Mouse (Mus musculus) urinary bladder, postnatal 10 days (tissue): ENCODE measurements around the gene Kcnj15.

Source experiments
- DNase-seq: peaks from one replicate; pipeline ENCODE4 v3.0.0; 2022; ENCODE audit warnings: low spot score

Kcnj15 gene

DNA sequence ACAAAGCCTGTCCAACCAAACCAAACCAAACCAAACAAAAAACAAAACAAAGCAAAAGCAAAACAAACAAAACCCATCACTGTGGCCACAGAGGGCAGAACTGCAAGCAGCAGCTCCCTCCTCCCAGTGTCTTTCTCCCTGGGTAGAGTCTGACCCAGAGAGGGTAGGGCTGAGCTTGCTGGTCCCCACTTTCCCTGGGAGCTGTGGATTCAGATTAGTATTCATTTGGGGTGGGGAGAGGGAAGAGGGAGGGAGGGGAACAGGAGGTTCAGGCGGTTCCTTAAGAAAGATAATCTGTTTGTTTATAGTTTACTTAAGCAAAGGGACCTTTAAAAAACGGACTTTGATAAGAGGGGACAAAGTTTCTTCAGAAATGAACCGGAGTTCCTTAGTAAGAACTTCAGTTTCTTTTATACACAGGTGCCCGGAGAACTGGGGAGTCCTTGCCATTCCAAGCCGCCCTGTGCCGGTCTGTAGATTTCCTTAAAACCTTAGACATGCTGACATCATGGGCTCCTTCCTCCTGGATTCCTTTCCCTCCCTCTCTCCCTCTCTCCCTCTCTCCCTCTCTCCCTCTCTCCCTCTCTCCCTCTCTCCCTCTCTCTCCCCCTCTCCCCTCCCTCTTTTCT lies at the start of gene Kcnj15:
Kcnj15 (plus strand) TSS at position 293 of the 629 bp plus-strand sequence.
- DNase-seq = no peak

DNA sequence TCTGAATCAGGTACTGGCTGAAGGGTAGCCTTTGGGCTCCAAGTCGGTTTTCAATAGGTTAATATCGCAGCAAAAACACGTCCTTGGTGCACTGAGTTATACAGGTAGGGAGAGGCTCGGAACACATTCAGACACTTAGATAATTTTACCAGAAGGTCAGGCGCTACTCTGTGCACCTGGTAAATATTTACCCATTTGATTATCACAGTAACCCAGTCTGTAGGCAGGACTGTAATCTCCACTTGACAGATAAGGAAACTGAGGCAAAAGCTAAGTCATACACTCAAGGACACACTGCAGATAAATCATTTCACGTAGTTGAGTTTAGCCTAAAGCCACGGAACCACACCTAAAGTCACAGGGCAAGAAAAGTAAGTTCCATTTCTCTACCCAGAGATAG lies 49.1 kb upstream of the Kcnj15 start:
- no peak for DNase-seq

DNA sequence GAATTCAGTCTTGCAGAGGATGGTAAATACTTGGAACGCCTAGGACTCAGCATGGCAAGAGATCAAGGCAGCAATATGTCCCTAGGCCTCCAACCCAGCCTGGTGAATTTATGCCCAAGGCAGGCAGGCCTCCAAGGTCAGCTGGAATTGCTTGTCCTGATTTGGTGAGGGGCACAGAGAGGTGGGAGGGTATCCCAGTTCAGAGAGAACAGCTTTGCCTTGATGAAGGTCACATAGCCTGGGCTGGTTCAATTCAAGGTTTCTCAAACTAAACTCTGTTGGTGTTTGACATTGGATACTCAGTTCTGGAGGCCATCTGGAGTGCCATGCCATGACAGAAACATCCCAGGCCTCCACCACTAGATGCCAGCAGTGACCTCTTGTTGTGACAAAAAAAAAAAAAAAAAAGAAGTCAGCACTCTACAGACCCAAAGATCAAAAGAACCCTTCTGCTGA lies 48.3 kb upstream of the Kcnj15 start:
- no peak for DNase-seq

DNA sequence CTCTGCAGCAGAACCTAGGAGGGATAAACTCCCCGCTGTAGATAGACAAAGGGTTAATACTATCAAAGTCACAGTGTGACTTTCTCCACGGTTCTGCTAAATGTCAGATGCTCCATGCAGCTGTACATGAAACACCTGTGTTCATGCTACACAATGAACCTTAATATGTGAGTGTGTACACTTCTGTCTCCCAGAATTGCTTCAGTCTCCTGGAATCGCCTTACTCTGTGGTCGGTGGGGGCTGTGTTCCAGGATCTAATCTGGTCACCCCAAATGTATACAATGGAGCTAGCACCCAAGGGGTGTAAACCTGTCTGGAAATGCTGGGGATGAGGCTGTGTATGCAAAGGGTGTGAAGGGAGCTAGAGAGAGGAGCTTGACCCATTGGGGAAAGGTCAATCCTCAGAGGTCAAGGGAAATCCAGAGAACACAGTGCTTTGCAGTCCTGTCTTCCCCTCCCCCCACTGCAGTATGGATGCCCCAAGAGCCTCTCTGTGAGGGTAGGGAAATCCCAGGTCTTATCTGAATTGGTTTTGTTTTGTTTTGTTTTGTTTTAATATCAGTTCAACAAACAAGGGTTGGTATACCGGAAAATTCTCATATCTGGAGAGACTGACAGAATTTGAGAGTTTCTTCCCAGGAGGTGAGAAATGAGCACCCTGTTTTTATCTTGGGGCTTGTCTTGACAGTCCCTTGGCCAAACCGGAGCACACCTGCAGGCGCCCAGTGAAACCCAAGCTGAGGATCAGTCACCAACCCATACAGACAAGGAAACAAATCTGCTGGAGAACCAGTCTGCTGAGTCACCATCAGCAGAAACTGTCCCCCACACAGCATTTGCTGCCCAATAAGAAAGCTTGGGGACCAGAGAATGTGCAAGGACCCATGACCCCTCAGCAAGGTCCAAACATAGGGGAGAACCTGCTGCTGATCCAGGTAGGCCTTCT lies 42.8 kb upstream of the Kcnj15 start:
- DNase-seq = no peak

DNA sequence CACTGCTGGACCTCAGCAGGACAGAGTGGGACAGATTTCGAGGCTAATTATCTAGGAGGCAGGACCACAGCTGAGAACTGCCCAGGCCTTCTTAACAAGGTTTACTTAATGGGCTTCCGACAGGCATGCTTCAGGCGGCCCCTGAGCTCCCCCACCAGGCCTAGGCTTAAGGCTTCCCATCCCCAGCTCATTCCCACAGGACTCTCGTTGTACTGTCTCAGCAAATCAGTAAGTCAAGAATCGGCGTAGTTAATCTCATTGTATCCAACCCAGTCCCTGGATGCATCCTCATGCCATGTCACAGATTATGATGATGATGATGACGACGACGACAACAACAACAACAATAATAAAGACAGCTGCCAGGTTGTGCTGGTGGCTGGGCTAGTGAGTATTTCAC lies 41.6 kb upstream of the Kcnj15 start:
- DNase-seq = no peak

DNA sequence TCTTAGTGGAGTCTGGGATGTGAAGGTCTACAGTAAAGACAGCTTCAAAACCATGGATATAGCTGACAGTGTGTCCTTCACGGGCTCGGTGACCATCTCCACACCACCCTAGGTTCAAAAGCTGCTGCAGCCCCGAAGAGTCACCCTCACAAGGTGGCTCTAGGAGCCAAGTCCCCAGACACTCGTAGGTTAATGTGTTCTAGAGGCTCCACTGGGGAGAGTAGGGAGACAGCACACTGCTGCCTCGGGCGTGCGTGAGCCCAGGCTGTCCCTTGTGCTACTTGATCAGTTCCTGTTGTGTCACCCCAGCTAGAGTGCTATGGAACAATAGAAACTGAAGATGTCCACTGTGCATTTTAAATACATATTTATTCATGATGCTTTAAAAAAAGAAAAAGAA lies 41.0 kb upstream of the Kcnj15 start:
- no peak for DNase-seq

DNA sequence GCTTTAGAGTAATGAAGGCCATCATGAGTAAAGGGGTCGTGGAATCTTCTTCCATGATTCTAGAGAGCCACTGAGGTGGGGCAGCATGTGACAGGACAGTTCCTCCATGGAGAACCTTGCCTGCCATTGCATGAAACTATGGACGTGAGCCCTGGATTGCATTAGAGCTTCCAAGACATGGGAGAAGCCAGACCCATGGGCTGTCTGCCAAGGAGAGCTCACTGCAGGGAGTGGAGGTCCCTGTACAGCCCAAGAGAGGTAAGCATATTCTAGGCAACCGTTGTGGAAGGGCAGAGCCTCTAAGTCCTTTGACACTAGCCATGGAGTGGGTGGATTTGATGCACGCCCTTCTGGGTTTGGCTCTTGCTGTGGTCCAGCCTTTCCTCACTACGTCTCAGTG lies 40.5 kb upstream of the Kcnj15 start:
- DNase-seq = no peak

DNA sequence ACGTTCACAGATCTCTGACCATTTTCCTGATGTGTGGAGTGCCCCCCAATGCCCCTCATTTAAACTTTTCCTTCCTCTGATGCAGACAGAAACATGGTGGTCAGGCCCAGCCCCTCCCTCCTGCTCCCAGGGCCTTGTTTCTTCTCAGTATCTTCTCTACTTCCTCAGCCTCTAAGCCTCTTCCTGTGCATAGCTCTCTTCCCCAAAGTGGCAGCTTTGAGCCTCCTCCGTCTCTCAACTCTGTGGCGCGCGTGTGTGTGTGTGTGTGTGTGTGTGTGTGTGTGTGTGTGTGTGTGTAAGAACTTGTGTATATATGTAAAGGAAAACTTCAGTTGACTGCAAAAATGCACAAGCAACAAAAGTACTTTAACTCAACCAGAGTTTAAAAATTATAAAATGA lies 38.6 kb upstream of the Kcnj15 start:
- DNase-seq = no peak

DNA sequence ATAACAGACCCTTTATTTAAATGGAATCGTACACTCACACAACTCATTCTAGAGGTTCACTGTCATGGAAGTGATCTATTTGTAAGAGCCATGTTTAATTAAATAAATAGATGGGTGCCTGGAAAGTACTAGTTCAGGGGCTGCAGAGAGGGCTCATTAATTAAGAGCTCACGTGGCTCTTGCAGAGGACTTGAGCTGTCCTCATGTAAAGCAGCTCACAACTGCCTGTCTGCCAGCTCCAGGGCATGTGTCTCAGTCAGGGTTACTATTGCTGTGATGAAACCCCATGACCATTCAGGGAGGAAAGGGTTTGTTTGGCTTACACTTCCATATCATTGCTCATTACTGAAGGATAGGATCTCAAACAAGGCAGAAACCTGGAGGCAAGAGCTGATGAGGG lies 37.9 kb upstream of the Kcnj15 start:
- no peak for DNase-seq

DNA sequence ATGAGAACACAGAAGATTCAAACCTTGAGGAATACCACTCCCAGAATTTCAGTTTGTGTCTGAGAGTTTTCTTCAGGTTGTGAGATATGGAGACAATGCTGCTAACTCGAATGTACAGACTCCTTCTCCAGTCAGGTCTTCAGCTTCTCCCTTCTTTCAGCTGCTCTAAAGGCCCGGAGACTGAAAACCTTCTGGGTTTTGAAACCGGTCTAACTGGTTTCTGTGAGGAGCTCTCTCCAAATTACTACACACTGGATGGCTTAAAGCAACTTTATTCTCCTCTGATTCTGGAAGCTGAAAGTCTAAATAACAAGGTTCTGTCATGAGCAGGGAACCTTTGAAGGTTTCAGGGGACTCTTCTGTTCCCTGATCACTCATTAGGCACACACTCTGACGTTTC lies 36.3 kb upstream of the Kcnj15 start:
- DNase-seq = no peak

DNA sequence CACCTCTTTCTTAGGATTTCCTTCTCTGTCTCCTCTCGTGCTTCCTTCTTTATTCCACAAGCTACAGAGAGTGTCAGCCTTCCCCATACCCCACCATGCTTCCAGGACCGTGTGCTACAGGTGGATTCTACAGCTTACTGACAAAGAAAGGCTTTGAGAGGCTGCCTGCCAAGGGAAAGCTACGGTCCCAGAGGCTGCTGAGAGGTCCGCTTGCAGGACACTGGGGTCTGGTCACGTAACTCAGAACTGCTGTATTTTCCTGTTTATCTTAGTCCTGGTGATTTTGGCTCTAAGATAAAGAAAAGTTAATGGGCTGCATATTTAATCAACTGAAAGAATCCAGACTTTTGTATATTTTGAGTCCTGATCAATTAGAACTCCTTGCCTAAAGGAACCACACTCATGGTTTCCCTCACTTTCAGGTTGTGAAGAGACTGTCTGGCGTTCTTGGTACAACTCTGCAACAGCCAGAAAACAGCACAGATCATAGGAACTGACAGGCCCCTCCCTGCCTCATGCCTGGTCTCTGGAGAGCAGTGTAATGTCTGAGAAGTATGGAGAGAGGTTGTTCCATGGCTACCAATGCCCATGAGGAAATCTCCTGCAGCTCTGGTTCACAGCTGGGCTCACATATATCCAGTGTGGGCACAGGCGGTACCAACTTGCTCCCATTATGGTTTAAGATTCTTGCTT lies 35.2 kb upstream of the Kcnj15 start:
- DNase-seq = no peak

DNA sequence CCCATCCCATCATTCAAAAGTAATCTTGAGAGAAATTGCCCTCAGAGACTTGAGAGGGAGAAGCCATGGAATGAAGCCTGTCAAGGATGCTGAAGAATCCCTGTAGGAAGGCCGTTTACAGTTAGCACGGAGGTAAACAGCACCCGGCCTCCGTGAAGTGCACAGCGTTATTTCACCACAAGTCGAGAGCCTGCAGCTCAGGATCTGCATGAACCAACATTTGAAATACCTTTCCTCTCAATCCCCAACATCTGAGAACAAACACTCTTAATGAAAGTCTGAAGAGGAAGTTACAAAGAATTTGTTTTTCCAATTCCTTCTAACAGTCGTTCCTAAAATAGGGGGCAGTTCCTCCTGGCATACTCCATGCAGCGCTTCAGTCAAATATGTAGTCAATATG lies 33.9 kb upstream of the Kcnj15 start:
- no peak for DNase-seq

DNA sequence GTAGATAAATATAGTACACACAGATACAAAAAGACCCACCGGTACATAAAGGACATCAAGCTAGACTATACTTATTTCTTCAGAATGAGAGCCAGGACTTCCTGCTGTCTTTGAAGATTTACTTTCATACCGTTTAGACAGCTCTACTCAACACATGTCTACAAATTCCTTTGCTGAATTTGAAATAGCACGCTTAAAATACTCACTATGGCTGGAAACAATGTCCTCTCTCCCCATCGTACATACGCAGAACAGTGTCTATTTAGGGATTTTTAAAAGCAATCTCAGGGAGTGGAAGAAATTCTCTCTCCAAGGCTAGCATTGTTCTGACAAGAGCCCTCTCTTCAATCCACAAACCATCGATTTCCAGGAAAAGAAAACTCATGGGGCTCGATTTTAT lies 32.1 kb upstream of the Kcnj15 start:
- DNase-seq = no peak

DNA sequence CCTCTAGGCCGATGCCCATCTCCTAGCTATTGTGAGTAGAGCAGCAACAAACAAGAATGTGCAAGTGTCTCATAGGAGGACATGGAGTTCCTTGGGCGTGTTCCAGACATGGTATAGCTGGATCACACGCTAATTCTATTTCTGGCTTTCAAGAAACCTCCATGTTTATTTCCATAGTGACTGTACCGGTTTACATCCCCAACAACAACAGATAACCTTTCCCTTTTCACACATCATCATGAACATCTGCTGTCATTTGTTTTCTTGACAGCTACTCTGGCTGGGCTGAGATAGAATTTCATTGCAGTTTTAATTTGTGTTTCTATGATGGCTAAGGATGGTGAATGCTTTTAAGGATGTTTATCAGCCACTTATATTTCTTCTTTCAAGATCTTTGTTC lies 25.6 kb upstream of the Kcnj15 start:
- no peak for DNase-seq

DNA sequence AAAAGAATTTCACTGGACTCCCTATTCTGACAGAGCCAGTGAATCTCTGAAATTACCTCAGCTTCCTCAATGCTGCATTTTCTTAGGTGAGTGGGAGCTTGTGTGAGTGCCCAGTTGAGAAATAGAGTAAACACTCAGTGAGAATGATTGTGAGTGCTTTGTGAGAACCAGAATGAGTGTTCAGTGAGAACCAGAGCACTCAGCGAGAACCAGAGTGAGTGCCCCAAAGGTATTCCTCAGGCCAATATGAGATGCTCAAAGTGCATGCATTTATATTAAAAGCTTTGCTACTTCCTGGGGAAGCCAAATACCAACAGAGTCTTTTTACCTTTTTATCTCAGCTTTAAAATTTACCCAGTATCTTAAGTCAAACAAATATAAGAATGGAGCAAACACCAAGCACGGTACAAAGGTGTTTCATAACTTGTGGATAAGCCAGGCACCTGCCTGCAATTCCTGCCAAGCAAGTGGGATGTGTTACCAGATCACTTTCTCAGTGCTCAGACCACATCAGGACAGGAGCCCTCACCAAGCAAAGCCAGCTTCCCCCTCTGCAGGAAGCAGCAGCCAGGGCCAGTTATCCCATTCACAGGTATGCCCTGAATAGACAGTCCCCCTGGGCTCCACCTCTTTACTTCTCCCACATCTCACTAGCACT lies 22.3 kb upstream of the Kcnj15 start:
- no peak for DNase-seq

DNA sequence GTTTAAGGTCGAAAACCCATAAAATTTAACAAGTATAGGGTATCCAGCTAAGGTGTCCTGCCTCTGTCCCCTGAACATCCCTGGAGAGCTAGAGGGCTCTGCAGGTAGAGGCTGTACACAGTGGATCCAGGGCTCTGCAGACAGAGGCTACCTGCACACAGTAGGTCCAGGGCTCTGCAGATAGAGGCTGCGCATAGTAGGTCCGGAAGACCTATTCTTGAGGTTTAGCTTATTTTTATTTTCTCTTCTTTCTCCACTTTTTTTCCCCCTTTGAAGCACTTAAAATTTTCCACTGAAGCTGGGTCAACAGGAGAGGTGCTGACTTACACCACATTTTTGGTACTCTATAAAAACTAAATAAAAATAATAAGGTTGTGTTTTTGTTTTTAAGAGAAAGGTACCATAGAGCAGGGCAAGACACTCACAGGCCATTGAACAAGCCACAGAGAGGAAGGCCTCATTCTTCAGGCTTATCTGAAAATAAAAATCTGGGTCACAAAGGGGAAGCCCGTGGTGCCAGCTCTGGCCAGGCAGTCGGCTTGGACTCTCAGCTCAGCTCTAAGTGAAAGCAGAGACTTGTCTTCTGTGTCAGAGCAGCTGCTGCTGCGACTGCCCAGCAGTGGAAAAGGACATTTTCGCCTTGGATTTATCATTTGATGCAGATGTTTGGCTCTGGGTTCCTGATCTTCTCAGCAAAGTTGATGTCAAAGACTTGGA lies 18.0 kb upstream of the Kcnj15 start:
- DNase-seq = no peak

DNA sequence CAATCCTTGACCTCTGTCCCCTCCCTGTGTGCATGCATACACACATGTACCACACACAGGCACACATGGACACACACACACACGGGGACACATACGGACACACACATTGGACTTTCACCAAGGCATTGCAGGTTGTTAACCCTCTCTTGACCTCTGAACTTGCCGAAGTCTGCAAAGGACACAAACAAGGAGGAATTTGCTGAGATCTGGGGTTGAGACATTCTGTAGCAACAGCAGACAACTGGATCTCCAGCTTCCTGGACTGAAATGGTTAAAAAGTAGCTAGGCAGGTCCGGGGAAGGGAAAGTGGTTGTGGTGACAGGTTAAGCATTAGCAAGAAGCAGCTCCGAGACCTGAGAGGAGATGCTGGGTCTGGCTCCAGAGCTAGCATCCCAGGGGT lies 16.7 kb upstream of the Kcnj15 start:
- no peak for DNase-seq

DNA sequence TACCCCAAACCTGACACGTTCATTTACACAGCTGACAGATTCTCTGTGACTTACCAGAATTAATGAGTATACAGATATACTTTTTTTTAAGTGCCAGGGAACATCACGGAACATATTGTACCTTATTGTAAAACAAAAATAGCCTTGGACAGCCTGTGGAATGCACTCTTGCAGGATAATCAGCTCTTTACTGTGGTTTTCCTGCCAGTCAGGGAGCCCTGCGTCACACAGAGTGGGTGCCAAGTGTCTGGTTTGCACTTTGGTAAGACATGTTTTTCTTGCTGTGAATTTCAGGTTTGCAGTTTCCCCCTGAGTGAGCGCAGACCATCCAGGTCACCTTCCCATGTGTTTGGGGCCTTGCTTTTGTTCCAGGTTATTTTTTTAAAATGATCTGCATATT lies 15.8 kb upstream of the Kcnj15 start:
- no peak for DNase-seq

DNA sequence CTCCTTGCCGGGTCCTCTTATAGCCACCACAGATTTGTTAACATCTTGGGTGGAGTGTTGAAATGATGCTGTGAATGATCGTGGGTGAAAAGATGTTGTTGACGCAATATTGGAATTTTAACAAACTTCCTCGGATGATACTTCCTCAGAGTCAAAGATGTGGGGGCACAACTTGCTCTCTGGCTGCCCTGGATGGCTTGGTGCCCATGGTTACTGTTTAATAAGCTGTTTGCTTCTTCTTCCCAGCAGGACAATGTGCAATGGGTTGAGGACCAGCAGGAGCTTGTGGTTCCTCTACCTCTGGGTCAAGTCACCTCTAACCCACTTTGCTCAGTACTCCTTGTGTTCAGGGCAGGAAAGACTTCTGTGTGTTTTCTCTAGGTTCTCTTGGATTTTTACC lies 15.2 kb upstream of the Kcnj15 start:
- no peak for DNase-seq

DNA sequence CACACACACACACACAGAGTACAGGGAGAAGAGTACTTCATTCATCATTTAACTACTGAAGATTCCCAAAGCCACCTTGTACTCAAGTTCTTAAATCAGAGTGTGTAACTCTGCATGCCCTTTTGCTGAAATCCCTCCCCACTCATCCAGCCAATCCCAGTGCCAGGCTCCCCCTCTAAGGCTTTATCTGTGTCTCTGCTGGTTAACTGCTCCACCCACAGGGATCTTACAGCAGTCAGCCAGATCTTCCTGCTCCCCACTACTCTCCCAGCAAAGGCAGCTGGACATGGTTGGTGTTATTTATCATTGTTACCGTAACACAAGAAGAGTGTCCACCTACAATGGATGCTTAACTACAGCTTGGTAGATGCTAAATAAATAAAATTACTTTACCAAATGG lies 14.0 kb upstream of the Kcnj15 start:
- DNase-seq = no peak

DNA sequence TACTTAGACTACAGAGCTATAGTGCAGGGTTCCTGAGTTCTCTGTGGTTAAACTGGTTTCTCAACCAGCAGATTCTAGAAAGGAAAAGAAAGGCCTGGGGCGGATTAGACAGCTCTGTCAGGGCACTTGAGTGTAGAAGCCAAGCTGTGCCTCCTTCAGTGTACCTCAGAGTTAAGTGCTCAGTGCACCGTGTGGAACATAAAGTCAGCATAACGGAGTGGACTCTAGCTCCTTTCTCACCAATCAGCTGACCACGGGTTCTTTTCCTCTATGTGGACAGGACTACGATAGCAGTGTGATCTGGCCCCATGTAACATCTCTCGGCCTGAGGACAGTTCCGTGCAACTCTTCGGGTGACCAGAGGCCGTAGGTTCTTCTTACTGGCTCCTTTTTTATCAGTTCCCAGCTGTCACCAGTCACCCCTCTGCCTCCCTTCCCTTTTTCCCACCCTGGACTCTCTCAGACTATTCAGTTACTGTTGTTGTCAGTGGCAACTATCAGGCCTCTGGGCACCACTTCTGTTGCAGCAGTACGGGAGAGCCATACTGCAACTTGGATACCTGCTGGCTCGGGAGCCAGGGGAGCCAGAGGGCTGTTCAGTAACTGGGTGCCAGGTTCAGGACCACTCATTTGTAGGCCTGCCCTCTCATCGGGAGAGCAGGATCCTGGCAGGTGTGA lies 12.6 kb upstream of the Kcnj15 start:
- DNase-seq = no peak
